Mouse (Mus musculus): Measurements from ENCODE around the gene Gpr55. TPM values are rescaled to one million over a fixed set of nuclear protein-coding genes. Genes with fewer than 3 reads are reported as not detected.
A peak's percentile ranks its signal among the peaks of the same experiment; 100 is the strongest.

The Gpr55 gene
- 0.07 TPM in 1 of 2 replicates, not detected in the other for polyA plus RNA-seq (2014; fragmentation: Nextera tagmentation; extraction: Ambion mirVana)

- H3K4me1 ChIP-seq (ENCODE audit: control insufficient read depth, insufficient read depth, low read length) = no peaks in the 10 kb centered on the region
- no peak within 1 kb of the TSS for H3K4me3 ChIP-seq (ENCODE audit: low read length)
- ATAC-seq (ENCODE audit: low FRiP score, low TSS enrichment) = no peak
- H3K27me3 ChIP-seq (ENCODE audit: control insufficient read depth, insufficient read depth, low read length) = no peaks in the 10 kb centered on the region
- no peak within 1 kb of the TSS for H3K4me2 ChIP-seq (replicated peaks; ENCODE audit: low read depth, low read length)
- H3K27ac ChIP-seq (ENCODE audit: low read depth, low read length) = no peak within 1 kb of the TSS
- no peaks in the 10 kb centered on the region for H3K36me3 ChIP-seq (ENCODE audit: control insufficient read depth, insufficient read depth, low read length)
- no peaks in the 10 kb centered on the region for H3K9me3 ChIP-seq (ENCODE audit: control insufficient read depth, low read length)
- WGBS = 84% methylated on average over 5 of the region's 5 CpGs
- no peak within 1 kb of the TSS for H3K9ac ChIP-seq (ENCODE audit: low read depth, low read length)
Measured at GRCm38 (mm10) chr1:85960873-85961272, at the start of gene Gpr55. TSS of gene Gpr55 (minus strand) at chr1:85961007.

DNA sequence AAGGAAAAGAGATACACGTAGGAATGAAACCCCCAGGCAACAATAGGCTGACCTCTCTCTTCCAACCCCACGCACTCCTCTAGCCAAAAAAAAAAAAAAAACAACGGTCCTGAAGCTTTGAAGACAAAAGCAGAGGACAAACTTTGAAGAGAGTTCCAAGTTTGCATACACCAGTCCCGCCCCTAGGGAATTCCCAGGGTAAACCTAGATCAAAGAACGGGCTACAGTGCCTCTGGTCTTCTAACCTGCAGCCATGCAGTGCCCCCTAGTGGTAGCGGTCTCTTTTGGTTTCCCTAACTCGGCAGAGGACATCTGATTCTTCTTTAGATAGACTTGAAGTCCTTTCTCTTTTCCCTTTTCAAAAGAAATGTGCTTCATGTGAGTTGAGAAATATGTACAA lies 47.0 kb upstream of the Gpr55 start:
- Histone ChIP-seq H3K27me3 (ENCODE audit: control insufficient read depth, insufficient read depth, low read length) (no peaks in the 10 kb centered on the region), H3K9me3 (ENCODE audit: control insufficient read depth, low read length) (0 out of 2 replicates have a peak, but pooled peaks cover 2% of the 10 kb centered on the region), H3K4me1 (ENCODE audit: control insufficient read depth, insufficient read depth, low read length) (no peaks in the 10 kb centered on the region), H3K36me3 (ENCODE audit: control insufficient read depth, insufficient read depth, low read length) (no peaks in the 10 kb centered on the region), H3K4me3 (ENCODE audit: low read length) (no peak overlapping the region), H3K4me2 (replicated peaks; ENCODE audit: low read depth, low read length) (0 out of 2 replicates have a peak overlapping the region, but pooled peaks have one; percentile 5), H3K9ac (ENCODE audit: low read depth, low read length) (no peak overlapping the region), H3K27ac (ENCODE audit: low read depth, low read length) (no peak overlapping the region)
- WGBS = 2% methylated on average over 7 of the region's 7 CpGs
- ATAC-seq (ENCODE audit: low FRiP score, low TSS enrichment) = peak; percentile 71; the same call in 1 of the 2 replicates

DNA sequence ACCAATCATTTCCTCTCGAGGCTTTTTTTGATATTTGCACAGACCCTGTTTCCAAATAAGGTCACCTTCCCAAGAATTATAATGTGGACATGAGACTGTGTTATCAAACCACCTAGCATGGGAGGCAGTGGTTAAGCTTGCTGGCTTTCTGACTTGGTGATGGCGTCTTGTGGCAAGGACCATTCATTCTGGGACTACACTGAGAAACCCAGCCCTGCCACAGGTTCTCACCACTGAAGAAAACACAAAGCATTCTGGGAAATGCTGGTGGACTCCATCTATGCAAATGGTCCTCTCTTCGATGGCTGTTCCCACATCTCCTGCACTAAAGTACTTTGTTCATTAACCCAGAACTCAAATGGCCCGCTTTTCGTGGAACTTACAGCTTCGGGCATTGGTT lies 45.2 kb upstream of the Gpr55 start:
- Histone ChIP-seq H3K9ac (ENCODE audit: low read depth, low read length) (no peak overlapping the region), H3K27me3 (ENCODE audit: control insufficient read depth, insufficient read depth, low read length) (no peaks in the 10 kb centered on the region), H3K4me3 (ENCODE audit: low read length) (no peak overlapping the region), H3K27ac (ENCODE audit: low read depth, low read length) (no peak overlapping the region), H3K9me3 (ENCODE audit: control insufficient read depth, low read length) (no peaks in the 10 kb centered on the region), H3K4me1 (ENCODE audit: control insufficient read depth, insufficient read depth, low read length) (no peaks in the 10 kb centered on the region), H3K4me2 (replicated peaks; ENCODE audit: low read depth, low read length) (no peak overlapping the region), H3K36me3 (ENCODE audit: control insufficient read depth, insufficient read depth, low read length) (no peaks in the 10 kb centered on the region)
- ATAC-seq (ENCODE audit: low FRiP score, low TSS enrichment) = no peak
- 93% methylated on average over 6 of the region's 6 CpGs for WGBS

GRCm38 (mm10) chr1:86005540-86005939 lies 44.7 kb upstream of the Gpr55 start:
- no peak for ATAC-seq (ENCODE audit: low FRiP score, low TSS enrichment)
- Histone ChIP-seq H3K27me3 (ENCODE audit: control insufficient read depth, insufficient read depth, low read length) (no peaks in the 10 kb centered on the region), H3K4me2 (replicated peaks; ENCODE audit: low read depth, low read length) (no peak overlapping the region), H3K4me3 (ENCODE audit: low read length) (no peak overlapping the region), H3K27ac (ENCODE audit: low read depth, low read length) (no peak overlapping the region), H3K36me3 (ENCODE audit: control insufficient read depth, insufficient read depth, low read length) (no peaks in the 10 kb centered on the region), H3K9me3 (ENCODE audit: control insufficient read depth, low read length) (no peaks in the 10 kb centered on the region), H3K4me1 (ENCODE audit: control insufficient read depth, insufficient read depth, low read length) (no peaks in the 10 kb centered on the region), H3K9ac (ENCODE audit: low read depth, low read length) (no peak overlapping the region)
- 89% methylated on average over 10 of the region's 10 CpGs for WGBS

- H3K4me1 ChIP-seq (ENCODE audit: control insufficient read depth, insufficient read depth, low read length) = no peaks in the 10 kb centered on the region
Measured at GRCm38 (mm10) chr1:85999853-86000570, 39.2 kb upstream of the Gpr55 start.

DNA sequence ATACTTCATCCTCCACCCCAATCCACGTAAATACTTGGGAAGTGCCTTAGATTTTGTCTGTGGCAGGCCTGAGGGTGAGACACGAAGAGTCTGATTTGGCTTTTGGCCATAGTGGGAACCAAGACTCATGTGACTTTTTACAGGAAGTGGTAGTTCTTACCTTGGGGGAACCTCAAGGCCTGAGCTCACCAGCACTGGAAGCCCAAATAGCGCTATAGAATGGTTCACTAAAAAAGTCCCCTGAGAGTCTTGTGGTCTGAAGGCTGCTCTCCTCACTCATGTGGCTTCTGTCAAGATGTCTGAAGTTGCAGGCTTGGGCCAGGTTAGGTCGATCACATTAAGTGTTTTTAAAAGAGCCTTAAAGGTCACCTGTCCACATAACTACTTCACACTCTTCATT lies 37.2 kb upstream of the Gpr55 start:
- H3K4me3 ChIP-seq (ENCODE audit: low read length) = no peak overlapping the region
- H3K9ac ChIP-seq (ENCODE audit: low read depth, low read length) = no peak overlapping the region
- H3K4me2 ChIP-seq (replicated peaks; ENCODE audit: low read depth, low read length) = no peak overlapping the region
- no peaks in the 10 kb centered on the region for H3K9me3 ChIP-seq (ENCODE audit: control insufficient read depth, low read length)
- H3K36me3 ChIP-seq (ENCODE audit: control insufficient read depth, insufficient read depth, low read length) = no peaks in the 10 kb centered on the region
- H3K27me3 ChIP-seq (ENCODE audit: control insufficient read depth, insufficient read depth, low read length) = no peaks in the 10 kb centered on the region
- 88% methylated on average over 4 of the region's 4 CpGs for WGBS
- no peak for ATAC-seq (ENCODE audit: low FRiP score, low TSS enrichment)
- no peak overlapping the region for H3K27ac ChIP-seq (ENCODE audit: low read depth, low read length)
- H3K4me1 ChIP-seq (ENCODE audit: control insufficient read depth, insufficient read depth, low read length) = no peaks in the 10 kb centered on the region

More at GRCm38 (mm10) chr1:85999853-86000570, 39.2 kb upstream of the Gpr55 start:
- H3K9me3 ChIP-seq (ENCODE audit: control insufficient read depth, low read length) = no peaks in the 10 kb centered on the region
- H3K27ac ChIP-seq (ENCODE audit: low read depth, low read length) = no peak overlapping the region
- ATAC-seq (ENCODE audit: low FRiP score, low TSS enrichment) = no peak
- H3K36me3 ChIP-seq (ENCODE audit: control insufficient read depth, insufficient read depth, low read length) = no peaks in the 10 kb centered on the region
- no peak overlapping the region for H3K4me3 ChIP-seq (ENCODE audit: low read length)
- no peaks in the 10 kb centered on the region for H3K27me3 ChIP-seq (ENCODE audit: control insufficient read depth, insufficient read depth, low read length)
- no peak overlapping the region for H3K9ac ChIP-seq (ENCODE audit: low read depth, low read length)
- H3K4me2 ChIP-seq (replicated peaks; ENCODE audit: low read depth, low read length) = no peak overlapping the region
- WGBS = 74% methylated on average over 18 of the region's 18 CpGs

DNA sequence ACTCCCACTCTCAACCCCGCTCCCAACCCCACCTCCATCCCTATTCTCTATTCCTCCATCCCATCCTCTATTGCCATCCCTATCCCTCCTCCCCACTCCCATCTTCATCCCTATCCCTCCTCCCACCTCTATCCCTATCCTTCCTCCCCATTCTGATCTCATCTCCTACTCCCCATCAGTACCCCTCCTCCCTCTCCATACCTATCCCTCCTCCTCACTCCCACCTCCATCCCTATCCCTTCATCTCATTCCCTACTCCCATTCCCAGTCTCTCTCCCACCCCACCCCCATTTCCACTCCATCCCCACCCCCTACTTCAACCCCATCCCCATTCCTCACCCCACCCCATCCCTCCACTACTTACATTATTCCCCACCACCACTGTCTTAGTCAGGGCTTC lies 36.4 kb upstream of the Gpr55 start:
- 94% methylated on average over 1 of the region's 1 CpGs for WGBS
- no peak overlapping the region for H3K4me3 ChIP-seq (ENCODE audit: low read length)
- ATAC-seq (ENCODE audit: low FRiP score, low TSS enrichment) = no peak
- no peaks in the 10 kb centered on the region for H3K36me3 ChIP-seq (ENCODE audit: control insufficient read depth, insufficient read depth, low read length)
- no peak overlapping the region for H3K9ac ChIP-seq (ENCODE audit: low read depth, low read length)
- H3K27me3 ChIP-seq (ENCODE audit: control insufficient read depth, insufficient read depth, low read length) = no peaks in the 10 kb centered on the region
- no peaks in the 10 kb centered on the region for H3K4me1 ChIP-seq (ENCODE audit: control insufficient read depth, insufficient read depth, low read length)
- H3K4me2 ChIP-seq (replicated peaks; ENCODE audit: low read depth, low read length) = no peak overlapping the region
- H3K9me3 ChIP-seq (ENCODE audit: control insufficient read depth, low read length) = no peaks in the 10 kb centered on the region
- H3K27ac ChIP-seq (ENCODE audit: low read depth, low read length) = no peak overlapping the region

DNA sequence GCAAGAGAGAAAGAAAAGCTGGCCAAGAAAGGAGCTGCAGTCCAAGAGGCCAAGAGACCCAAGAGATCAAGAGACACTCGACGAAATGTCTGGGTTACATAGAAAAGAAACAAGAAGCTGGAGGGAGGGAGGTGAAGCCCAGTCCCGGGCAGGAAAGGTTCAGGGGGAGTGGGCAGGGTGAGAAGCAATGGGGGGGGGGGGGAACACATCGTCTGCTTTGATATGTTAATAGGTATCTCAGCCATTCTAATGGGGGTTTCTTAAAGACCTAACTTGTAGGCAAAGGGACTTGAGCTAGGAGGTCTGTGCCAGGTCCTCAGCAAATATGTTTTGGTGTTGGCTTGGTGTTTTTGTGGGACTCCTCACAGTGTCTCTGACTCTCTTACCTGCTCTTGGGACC lies 32.7 kb upstream of the Gpr55 start:
- Histone ChIP-seq H3K4me2 (replicated peaks; ENCODE audit: low read depth, low read length) (no peak overlapping the region), H3K9me3 (ENCODE audit: control insufficient read depth, low read length) (no peaks in the 10 kb centered on the region), H3K27me3 (ENCODE audit: control insufficient read depth, insufficient read depth, low read length) (no peaks in the 10 kb centered on the region), H3K4me3 (ENCODE audit: low read length) (no peak overlapping the region), H3K9ac (ENCODE audit: low read depth, low read length) (no peak overlapping the region), H3K4me1 (ENCODE audit: control insufficient read depth, insufficient read depth, low read length) (no peaks in the 10 kb centered on the region), H3K36me3 (ENCODE audit: control insufficient read depth, insufficient read depth, low read length) (no peaks in the 10 kb centered on the region), H3K27ac (ENCODE audit: low read depth, low read length) (no peak overlapping the region)
- WGBS = 67% methylated on average over 4 of the region's 4 CpGs
- no peak for ATAC-seq (ENCODE audit: low FRiP score, low TSS enrichment)

GRCm38 (mm10) chr1:85992175-85992574 lies 31.4 kb upstream of the Gpr55 start:
- Histone ChIP-seq H3K4me1 (ENCODE audit: control insufficient read depth, insufficient read depth, low read length) (no peaks in the 10 kb centered on the region), H3K27me3 (ENCODE audit: control insufficient read depth, insufficient read depth, low read length) (no peaks in the 10 kb centered on the region), H3K27ac (ENCODE audit: low read depth, low read length) (no peak overlapping the region), H3K9me3 (ENCODE audit: control insufficient read depth, low read length) (no peaks in the 10 kb centered on the region), H3K4me3 (ENCODE audit: low read length) (no peak overlapping the region), H3K4me2 (replicated peaks; ENCODE audit: low read depth, low read length) (no peak overlapping the region), H3K9ac (ENCODE audit: low read depth, low read length) (no peak overlapping the region), H3K36me3 (ENCODE audit: control insufficient read depth, insufficient read depth, low read length) (no peaks in the 10 kb centered on the region)
- ATAC-seq (ENCODE audit: low FRiP score, low TSS enrichment) = no peak
- WGBS = 80% methylated on average over 9 of the region's 9 CpGs
